Mouse (Mus musculus): ENCODE measurements around the gene Agr2. TPM values are rescaled to one million over a fixed set of nuclear protein-coding genes. Genes with fewer than 3 reads are reported as not detected.

Agr2 gene
- polyA plus RNA-seq, 1 experiment from 2014 or later = not detected

- H3K4me2 ChIP-seq (replicated peaks) = no peak overlapping the region
- no peak overlapping the region for H3K9ac ChIP-seq (replicated peaks)
- no peaks in the 10 kb centered on the region for H3K27me3 ChIP-seq
- ATAC-seq (ENCODE audit: low FRiP score, low read depth) = peak; percentile 70
- H3K27ac ChIP-seq (replicated peaks) = peak overlapping the region; percentile 73
- peaks cover 12% of the 10 kb centered on the region; the same call in 1 of the 2 replicates for H3K4me1 ChIP-seq
- H3K36me3 ChIP-seq = no peaks in the 10 kb centered on the region
- no peaks in the 10 kb centered on the region for H3K9me3 ChIP-seq
- H3K4me3 ChIP-seq = no peak overlapping the region
These were observed 1.4 kb downstream of the Agr2 start for GRCm38 (mm10) chr12:35994098-35994497.

GRCm38 (mm10) chr12:35995799-35996198 is 3.1 kb downstream of the Agr2 start:
- Histone ChIP-seq H3K27me3 (no peaks in the 10 kb centered on the region), H3K4me3 (no peak overlapping the region), H3K9ac (replicated peaks) (no peak overlapping the region), H3K9me3 (no peaks in the 10 kb centered on the region), H3K4me2 (replicated peaks) (no peak overlapping the region), H3K4me1 (peaks cover 12% of the 10 kb centered on the region; the same call in 1 of the 2 replicates), H3K36me3 (no peaks in the 10 kb centered on the region), H3K27ac (replicated peaks) (no peak overlapping the region)
- WGBS = 37% methylated on average over 5 of the region's 5 CpGs
- ATAC-seq (ENCODE audit: low FRiP score, low read depth) = peak; percentile 27; the same call in 1 of the 2 replicates

- Histone ChIP-seq H3K9me3 (no peaks in the 10 kb centered on the region), H3K9ac (replicated peaks) (no peak overlapping the region), H3K4me2 (replicated peaks) (no peak overlapping the region), H3K36me3 (no peaks in the 10 kb centered on the region), H3K4me1 (peaks cover 2% of the 10 kb centered on the region; the same call in 1 of the 2 replicates), H3K27me3 (no peaks in the 10 kb centered on the region), H3K27ac (replicated peaks) (no peak overlapping the region), H3K4me3 (no peak overlapping the region)
- ATAC-seq (ENCODE audit: low FRiP score, low read depth) = no peak
- WGBS = 65% methylated on average over 4 of the region's 4 CpGs
These were observed 12.0 kb downstream of the Agr2 start for GRCm38 (mm10) chr12:36004714-36005113.

- WGBS = 92% methylated on average over 2 of the region's 2 CpGs
- H3K9ac ChIP-seq (replicated peaks) = no peak overlapping the region
- no peak for ATAC-seq (ENCODE audit: low FRiP score, low read depth)
- H3K36me3 ChIP-seq = no peaks in the 10 kb centered on the region
- no peak overlapping the region for H3K4me2 ChIP-seq (replicated peaks)
- H3K4me3 ChIP-seq = no peak overlapping the region
- no peaks in the 10 kb centered on the region for H3K27me3 ChIP-seq
- H3K9me3 ChIP-seq = no peaks in the 10 kb centered on the region
- no peak overlapping the region for H3K27ac ChIP-seq (replicated peaks)
- H3K4me1 ChIP-seq = no peaks in the 10 kb centered on the region
These were observed 14.9 kb downstream of the Agr2 start for GRCm38 (mm10) chr12:36007581-36007980.

DNA sequence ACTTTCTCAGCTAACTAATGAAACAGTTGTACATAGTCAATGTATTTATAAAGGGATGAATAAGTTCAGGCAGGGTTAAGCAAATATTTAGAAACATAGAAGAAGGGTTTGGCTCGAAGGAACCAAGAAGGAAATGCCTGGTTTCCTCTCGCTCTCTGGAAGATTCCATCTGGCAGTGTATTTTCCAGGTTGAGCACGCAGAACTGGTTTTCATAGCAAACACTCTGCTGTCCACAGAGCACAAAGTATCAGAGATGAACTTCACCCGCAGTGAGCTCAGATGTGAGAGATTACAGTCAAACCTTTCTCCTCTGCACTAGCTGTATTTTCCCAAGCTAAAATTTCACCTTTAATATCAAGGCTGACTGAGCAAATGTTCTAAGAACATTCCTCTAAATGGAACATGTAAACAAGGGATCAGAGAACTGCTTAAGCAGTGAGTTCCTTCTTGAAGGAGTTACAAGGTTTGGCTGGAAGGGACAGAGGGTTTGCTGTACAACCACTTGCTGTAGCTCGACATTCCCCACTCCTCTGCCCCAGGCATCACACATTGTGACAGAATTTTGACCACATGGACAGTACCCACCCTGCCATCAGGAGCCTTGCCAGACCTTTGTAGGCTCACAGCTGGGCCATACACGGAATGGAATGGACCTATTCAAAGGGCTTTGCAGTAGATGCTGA is 15.8 kb downstream of the Agr2 start:
- no peaks in the 10 kb centered on the region for H3K9me3 ChIP-seq
- no peak overlapping the region for H3K9ac ChIP-seq (replicated peaks)
- no peak overlapping the region for H3K4me2 ChIP-seq (replicated peaks)
- no peaks in the 10 kb centered on the region for H3K27me3 ChIP-seq
- no peak overlapping the region for H3K27ac ChIP-seq (replicated peaks)
- H3K36me3 ChIP-seq = no peaks in the 10 kb centered on the region
- H3K4me1 ChIP-seq = no peaks in the 10 kb centered on the region
- ATAC-seq (ENCODE audit: low FRiP score, low read depth) = no peak
- no peak overlapping the region for H3K4me3 ChIP-seq
- 75% methylated on average over 6 of the region's 6 CpGs for WGBS

- no peak for ATAC-seq (ENCODE audit: low FRiP score, low read depth)
- 76% methylated on average over 7 of the region's 7 CpGs for WGBS
- H3K9ac ChIP-seq (replicated peaks) = no peak overlapping the region
- H3K4me1 ChIP-seq = no peaks in the 10 kb centered on the region
- H3K36me3 ChIP-seq = peaks cover 27% of the 10 kb centered on the region
- no peaks in the 10 kb centered on the region for H3K9me3 ChIP-seq
- no peak overlapping the region for H3K4me2 ChIP-seq (replicated peaks)
- no peak overlapping the region for H3K27ac ChIP-seq (replicated peaks)
- no peaks in the 10 kb centered on the region for H3K27me3 ChIP-seq
- no peak overlapping the region for H3K4me3 ChIP-seq
These were observed 20.7 kb downstream of the Agr2 start for GRCm38 (mm10) chr12:36013216-36013910.

DNA sequence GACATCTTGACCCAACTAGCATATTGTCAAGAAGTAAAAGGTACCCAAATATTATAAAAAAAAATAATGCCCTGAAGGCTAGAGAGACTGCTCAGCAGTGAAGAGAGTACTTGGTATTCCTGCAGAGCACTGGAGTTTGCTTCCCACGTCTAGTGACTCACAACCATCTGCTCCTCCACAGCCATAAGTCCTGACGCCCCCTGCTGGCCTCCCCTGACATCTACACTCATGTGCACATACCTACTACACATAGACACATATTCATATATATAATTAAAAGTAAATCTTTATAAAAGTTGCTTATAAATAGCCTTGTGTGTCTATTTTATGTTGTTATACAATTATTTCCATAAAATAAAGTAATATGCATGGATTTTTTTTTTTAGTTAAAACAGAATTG is 25.1 kb downstream of the Agr2 start:
- ATAC-seq (ENCODE audit: low FRiP score, low read depth) = no peak
- no peak overlapping the region for H3K4me3 ChIP-seq
- H3K27ac ChIP-seq (replicated peaks) = no peak overlapping the region
- H3K9ac ChIP-seq (replicated peaks) = no peak overlapping the region
- no peaks in the 10 kb centered on the region for H3K4me1 ChIP-seq
- peaks cover 56% of the 10 kb centered on the region for H3K36me3 ChIP-seq
- WGBS = 82% methylated on average over 2 of the region's 2 CpGs
- no peak overlapping the region for H3K4me2 ChIP-seq (replicated peaks)
- no peaks in the 10 kb centered on the region for H3K27me3 ChIP-seq
- no peaks in the 10 kb centered on the region for H3K9me3 ChIP-seq

DNA sequence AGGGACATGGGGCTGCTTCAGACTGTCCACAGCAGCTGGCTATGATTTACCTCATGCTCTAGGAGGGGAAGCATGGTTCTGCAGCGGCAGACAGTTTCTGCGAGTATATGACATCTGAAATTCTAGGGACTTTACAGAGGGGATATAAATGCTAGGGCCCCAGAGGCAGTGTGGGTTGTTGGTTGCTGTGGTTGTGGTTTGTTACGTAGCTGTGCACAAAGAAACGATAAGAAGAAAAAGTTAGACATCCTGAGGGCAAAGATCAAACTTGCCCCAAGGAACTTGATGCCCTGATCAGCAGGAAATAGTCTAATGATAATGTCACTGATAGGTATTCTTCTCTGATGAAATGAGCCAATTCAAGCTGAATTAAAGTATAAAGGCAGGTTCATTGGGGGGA is 26.9 kb downstream of the Agr2 start:
- ATAC-seq (ENCODE audit: low FRiP score, low read depth) = no peak
- Histone ChIP-seq H3K27ac (replicated peaks) (no peak overlapping the region), H3K36me3 (peaks cover 53% of the 10 kb centered on the region), H3K9me3 (no peaks in the 10 kb centered on the region), H3K9ac (replicated peaks) (no peak overlapping the region), H3K4me1 (no peaks in the 10 kb centered on the region), H3K27me3 (no peaks in the 10 kb centered on the region), H3K4me2 (replicated peaks) (no peak overlapping the region), H3K4me3 (no peak overlapping the region)
- 89% methylated on average over 4 of the region's 4 CpGs for WGBS

- 87% methylated on average over 3 of the region's 3 CpGs for WGBS
- peaks cover 48% of the 10 kb centered on the region for H3K36me3 ChIP-seq
- no peak for ATAC-seq (ENCODE audit: low FRiP score, low read depth)
These were observed 27.4 kb downstream of the Agr2 start for GRCm38 (mm10) chr12:36020081-36020480.

GRCm38 (mm10) chr12:36020710-36021109 is 28.0 kb downstream of the Agr2 start:
- WGBS = 73% methylated on average over 2 of the region's 2 CpGs
- no peak for ATAC-seq (ENCODE audit: low FRiP score, low read depth)
- no peak overlapping the region for H3K4me3 ChIP-seq
- H3K4me1 ChIP-seq = no peaks in the 10 kb centered on the region
- H3K27me3 ChIP-seq = no peaks in the 10 kb centered on the region
- no peak overlapping the region for H3K4me2 ChIP-seq (replicated peaks)
- H3K27ac ChIP-seq (replicated peaks) = no peak overlapping the region
- no peak overlapping the region for H3K9ac ChIP-seq (replicated peaks)
- no peaks in the 10 kb centered on the region for H3K9me3 ChIP-seq
- peaks cover 42% of the 10 kb centered on the region for H3K36me3 ChIP-seq

More at GRCm38 (mm10) chr12:36020081-36020480, 27.4 kb downstream of the Agr2 start:
- Histone ChIP-seq H3K9ac (replicated peaks) (no peak overlapping the region), H3K4me1 (no peaks in the 10 kb centered on the region), H3K27ac (replicated peaks) (no peak overlapping the region), H3K4me3 (no peak overlapping the region), H3K4me2 (replicated peaks) (no peak overlapping the region), H3K9me3 (no peaks in the 10 kb centered on the region), H3K27me3 (no peaks in the 10 kb centered on the region)

- H3K4me3 ChIP-seq = no peak overlapping the region
- ATAC-seq (ENCODE audit: low FRiP score, low read depth) = no peak
- H3K4me2 ChIP-seq (replicated peaks) = no peak overlapping the region
- peaks cover 6% of the 10 kb centered on the region for H3K36me3 ChIP-seq
- no peak overlapping the region for H3K27ac ChIP-seq (replicated peaks)
- no peaks in the 10 kb centered on the region for H3K4me1 ChIP-seq
- 91% methylated on average over 4 of the region's 4 CpGs for WGBS
- H3K27me3 ChIP-seq = no peaks in the 10 kb centered on the region
- H3K9ac ChIP-seq (replicated peaks) = no peak overlapping the region
- H3K9me3 ChIP-seq = no peaks in the 10 kb centered on the region
These were observed 33.4 kb downstream of the Agr2 start for GRCm38 (mm10) chr12:36026126-36026525.

GRCm38 (mm10) chr12:36027171-36027570 is 34.5 kb downstream of the Agr2 start:
- no peaks in the 10 kb centered on the region for H3K36me3 ChIP-seq
- no peaks in the 10 kb centered on the region for H3K4me1 ChIP-seq
- H3K9ac ChIP-seq (replicated peaks) = no peak overlapping the region
- no peak overlapping the region for H3K4me3 ChIP-seq
- 90% methylated on average over 2 of the region's 2 CpGs for WGBS
- ATAC-seq (ENCODE audit: low FRiP score, low read depth) = no peak
- H3K27ac ChIP-seq (replicated peaks) = no peak overlapping the region
- H3K27me3 ChIP-seq = no peaks in the 10 kb centered on the region
- no peaks in the 10 kb centered on the region for H3K9me3 ChIP-seq
- H3K4me2 ChIP-seq (replicated peaks) = no peak overlapping the region

All from midbrain, embryonic 12.5 days (tissue).